Mouse (Mus musculus) heart, postnatal 36 days (tissue): ENCODE data around the gene Lzic. TPM values are rescaled to one million over a fixed set of nuclear protein-coding genes. Genes with fewer than 3 reads are reported as not detected.
A peak's percentile ranks its signal among the peaks of the same experiment; 100 is the strongest.
"Not testable (repeated sequence)": the region's sequence is repeated elsewhere in the genome, so short reads cannot be mapped to it uniquely, and the experiment has no call there.

ENCODE experiments used
- DNase-seq, 2 experiments: peaks; one replicate each; pipeline ENCODE4 v3.0.0; 2021 to 2022
- intact Hi-C: fragments of 180-260 bp; cut with DNase I; formaldehyde crosslinking; loops from one replicate; pipeline ENCODE4 v1.15.1; 2025
- total RNA-seq, 2 experiments: library from RNA; stranded (reverse); gene quantifications; 2 replicates each; pipeline ENCODE4 v1.2.3; 2021

Gene Lzic
- 10 to 100 TPM; 57.5 to 69.1 TPM for total RNA-seq

DNA sequence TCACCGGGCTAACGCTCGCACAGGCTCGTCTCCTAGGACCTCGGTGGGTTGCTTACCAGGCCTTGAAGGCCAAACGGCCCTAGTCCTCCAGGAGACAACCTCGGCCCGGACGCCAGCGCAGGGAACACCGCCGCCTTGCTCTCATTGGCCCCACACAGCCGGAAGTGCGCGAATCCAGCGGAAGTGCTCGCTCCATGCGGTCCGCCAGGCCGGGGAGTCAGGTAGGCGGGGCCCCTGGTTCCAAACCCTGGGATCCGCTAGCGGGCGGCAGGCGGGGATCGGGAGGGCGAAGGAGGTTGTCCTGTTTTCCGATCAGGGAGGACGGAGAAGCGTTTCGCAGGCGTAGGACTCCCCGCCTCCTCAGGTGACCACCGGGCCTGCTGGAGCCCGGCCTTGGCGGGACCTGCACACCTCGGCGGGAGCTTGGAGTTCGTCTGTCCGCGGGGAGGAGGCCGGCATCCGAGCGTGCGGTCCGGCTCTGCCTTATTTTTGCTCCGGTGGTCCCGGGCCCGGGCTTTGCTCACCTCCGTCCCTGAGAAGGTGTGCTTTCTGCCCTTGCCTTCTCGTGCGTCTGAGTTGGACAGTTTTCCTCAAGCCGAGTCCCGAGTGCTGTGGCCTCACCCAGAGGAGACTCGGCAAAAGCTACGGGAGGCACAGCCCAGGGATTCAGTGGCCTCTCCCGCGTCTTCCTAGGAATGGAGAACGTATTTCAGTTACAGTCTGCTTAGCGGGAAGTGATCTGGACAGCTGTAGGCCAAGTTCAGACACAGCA is at the start of gene Lzic, which contains the start of gene Nmnat1:
Lzic (plus strand) TSS at position 177 of the 772 bp plus-strand sequence.
Nmnat1 (minus strand) TSS at position 150 of the 772 bp plus-strand sequence.
- intact Hi-C loops: loop anchor here (1.0 to 5.0 kb wide), 4 partner anchors 34 to 138 kb away; partner anchors contain the start of gene Ctnnbip1
- DNase-seq: peak; percentile 92 to 94

GRCm38 (mm10) chr4:149440576-149440975 is 44.5 kb upstream of the Lzic start:
- no peak for DNase-seq
- intact Hi-C loops: loop anchor here (10.0 kb wide), 1 partner anchor 296 kb away; no protein-coding TSS in a partner anchor

DNA sequence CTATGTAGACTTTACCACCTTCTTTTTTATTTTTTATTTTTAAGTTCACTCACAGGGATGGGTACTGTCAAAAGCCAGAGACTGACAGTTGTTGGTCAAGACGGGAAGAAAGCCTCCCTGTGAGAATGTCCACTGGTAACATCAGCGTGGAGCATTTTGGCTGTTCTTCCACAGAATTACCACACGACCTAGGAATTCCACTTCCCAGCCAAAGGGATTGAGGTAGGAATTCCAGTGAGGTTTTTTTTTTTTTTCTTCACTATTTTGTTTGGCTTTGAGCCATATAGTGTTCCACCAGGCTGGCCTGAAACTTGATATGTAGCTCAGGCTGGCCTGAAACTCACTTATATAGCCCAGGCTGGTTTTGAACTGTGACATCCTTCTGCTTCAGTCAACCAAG is 42.6 kb upstream of the Lzic start:
- no peak for DNase-seq
- intact Hi-C loops: loop anchor here (10.0 kb wide), 1 partner anchor 298 kb away; no protein-coding TSS in a partner anchor

DNA sequence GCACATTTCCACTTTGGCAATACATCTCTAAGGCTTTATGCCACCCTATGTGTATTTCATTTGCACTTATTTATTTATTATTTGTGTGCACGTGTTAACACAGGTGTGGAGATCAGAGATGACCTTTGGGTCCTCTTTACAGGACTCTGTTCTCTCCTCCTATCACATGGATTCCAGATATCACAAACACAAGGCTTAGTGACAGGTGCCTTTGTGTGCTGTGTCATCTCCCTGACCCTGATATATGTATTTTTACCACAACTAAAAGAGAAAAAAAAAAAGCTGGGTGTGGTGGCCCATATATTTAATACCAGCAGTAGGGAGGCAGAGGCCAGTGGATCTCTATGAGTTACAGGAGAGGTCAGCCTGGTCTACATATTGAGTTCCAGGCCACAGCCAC is 40.6 kb upstream of the Lzic start:
- intact Hi-C loops: loop anchor here (10.0 kb wide), 1 partner anchor 300 kb away; no protein-coding TSS in a partner anchor
- no peak for DNase-seq

DNA sequence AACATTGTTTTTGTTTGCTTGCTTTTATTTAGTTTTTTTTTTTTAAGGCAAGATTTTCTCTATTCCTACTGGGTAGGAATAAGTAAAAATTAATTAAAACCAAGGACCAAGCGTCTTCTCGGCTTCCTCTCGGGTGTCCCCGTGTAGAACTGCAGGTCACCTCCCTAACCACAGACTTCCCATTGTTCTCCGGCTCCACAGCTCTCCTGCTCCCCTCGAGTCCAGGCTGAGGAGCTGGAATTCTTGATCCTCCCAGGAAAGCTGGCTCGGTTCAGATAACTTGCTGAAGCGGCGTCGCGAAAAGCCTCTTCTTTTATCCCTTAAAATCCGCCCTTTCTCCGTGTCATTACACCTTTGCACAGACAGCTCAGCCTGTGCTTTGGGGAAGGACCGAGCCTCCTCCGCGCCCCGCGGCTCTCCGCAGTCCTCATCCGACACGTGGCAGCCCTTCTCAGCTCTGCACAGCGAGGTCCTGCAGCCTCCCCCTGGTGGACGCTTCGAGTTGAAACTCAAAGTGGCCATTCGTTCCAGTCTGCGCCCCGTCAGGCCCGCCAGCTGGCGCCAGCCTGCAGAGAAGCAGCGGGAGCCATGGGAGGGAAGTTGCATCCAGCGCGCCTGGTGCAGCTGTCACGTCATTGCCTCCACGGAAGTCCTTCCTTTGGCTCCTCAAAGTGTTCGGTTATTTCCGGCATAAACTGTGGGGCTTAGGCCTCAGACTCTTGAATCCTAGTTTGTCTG is 39.9 kb upstream of the Lzic start:
- intact Hi-C loops: loop anchor here (1.0 to 10.0 kb wide), 3 partner anchors 40 to 300 kb away; partner anchors contain the start of genes Lzic and Nmnat1
- DNase-seq: peak; percentile 85 to 89

DNA sequence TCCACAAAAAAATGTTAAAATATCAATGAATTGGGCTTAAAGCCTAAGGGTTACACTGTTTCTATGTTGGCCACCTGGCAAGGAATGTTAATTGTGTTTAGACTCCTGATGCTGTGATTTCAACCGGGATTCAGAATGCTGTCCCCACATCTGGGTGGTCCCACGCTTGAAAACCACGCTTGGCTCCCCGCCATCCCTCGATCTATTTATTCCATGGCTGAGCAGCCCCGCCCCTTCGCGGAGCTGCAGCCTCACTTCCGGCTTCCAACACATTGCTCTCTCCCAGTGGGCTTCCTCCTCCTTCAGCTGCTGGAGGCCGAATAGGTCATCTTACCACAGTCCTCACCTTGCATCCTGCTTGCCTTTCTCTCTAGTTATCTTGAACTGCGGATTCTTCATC is 39.2 kb upstream of the Lzic start:
- DNase-seq: peak in 1 of 2 experiments; percentile 34
- intact Hi-C loops: loop anchor here (1.0 to 10.0 kb wide), 3 partner anchors 39 to 301 kb away; partner anchors contain the start of genes Lzic and Nmnat1

DNA sequence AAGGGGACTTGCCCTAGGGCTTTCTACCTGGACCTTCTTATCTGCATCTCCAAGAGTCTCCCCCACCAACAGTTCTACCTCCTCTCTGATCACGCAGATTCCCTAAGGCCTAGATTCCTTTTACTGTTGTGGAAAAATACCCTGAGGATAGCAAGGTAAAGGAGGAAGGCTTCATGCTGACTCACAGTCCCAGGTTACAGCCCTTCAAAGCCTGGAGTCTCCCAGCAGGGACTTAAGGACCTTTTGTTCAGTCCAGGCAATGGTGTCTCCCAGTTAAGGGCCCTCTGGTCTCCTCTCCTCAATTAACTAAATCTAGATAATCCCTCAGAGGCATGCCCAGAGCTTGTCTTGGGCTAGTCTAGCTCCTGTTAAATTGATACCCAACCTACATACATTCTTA is 38.7 kb upstream of the Lzic start:
- DNase-seq: no peak
- intact Hi-C loops: loop anchor here (5.0 to 10.0 kb wide), 2 partner anchors 74 to 302 kb away; no protein-coding TSS in a partner anchor

GRCm38 (mm10) chr4:149450636-149451035 is 34.4 kb upstream of the Lzic start:
- intact Hi-C loops: no loop called here
- DNase-seq: no peak

DNA sequence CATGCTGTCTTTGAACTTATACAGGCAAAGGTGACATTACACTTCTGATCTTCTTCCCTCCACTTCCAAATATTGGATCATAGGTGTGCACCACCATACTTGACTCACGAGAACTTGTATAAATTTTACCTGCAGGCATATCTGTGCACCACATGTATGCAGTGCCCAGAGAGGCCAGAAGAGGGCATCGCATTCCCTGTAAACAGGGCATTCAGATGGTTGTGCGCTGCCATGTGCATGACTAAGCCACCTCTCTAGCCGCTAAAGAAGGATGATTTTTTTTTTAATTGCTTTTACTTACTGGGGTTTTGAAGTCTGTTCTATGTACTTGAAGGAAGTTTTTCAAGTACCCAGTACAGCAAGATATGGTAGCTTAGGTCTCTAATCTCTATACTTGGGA is 31.4 kb upstream of the Lzic start:
- peak in 1 of 2 experiments; percentile 65 for DNase-seq
- intact Hi-C loops: loop anchor here (2.0 kb wide), 2 partner anchors 33 to 89 kb away; no protein-coding TSS in a partner anchor

GRCm38 (mm10) chr4:149454263-149454662 is 30.8 kb upstream of the Lzic start:
- intact Hi-C loops: loop anchor here (2.0 kb wide), 1 partner anchor 33 kb away; no protein-coding TSS in a partner anchor
- DNase-seq: no peak

GRCm38 (mm10) chr4:149454879-149455278 is 30.1 kb upstream of the Lzic start, which contains the start of gene Rbp7:
Gene Rbp7 (minus strand): TSS chr4:149454978.
- intact Hi-C loops: loop anchor here (2.0 to 5.0 kb wide), 2 partner anchors 32 to 72 kb away; no protein-coding TSS in a partner anchor
- peak; percentile 45 to 46 for DNase-seq

- intact Hi-C loops: loop anchor here (5.0 kb wide), 1 partner anchor 70 kb away; no protein-coding TSS in a partner anchor
- DNase-seq: not testable (repeated sequence)
Measured at GRCm38 (mm10) chr4:149457163-149457562, 27.9 kb upstream of the Lzic start.

DNA sequence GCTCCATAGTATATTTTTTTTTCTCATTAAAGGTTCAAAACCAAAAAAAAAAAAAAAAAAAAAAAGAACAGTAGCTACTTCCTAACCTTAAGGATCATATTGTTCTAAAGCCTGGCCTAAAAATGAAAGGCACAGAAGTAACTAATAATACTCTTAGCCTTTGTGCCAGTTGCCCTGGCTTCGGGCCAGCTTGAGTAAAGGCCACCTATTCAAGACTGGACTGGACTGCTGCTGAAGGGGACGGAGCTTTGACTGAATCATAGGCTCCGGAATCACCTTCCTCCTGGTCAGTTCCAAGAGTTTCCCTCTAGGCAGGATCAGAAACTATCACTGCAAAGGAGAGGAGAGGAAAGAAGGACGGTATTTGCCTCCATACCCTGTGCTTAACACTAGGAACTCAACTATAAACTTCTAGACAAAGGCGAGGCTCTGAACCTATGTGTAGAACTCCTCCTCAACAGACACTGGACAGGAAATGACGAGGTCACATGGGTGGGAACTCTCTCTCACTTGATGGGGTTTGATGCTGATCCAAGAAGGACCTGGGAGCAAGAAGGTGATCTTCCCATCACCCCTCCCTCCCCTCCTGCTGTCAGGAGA is 27.1 kb upstream of the Lzic start:
- DNase-seq: peak; percentile 67 to 75
- intact Hi-C loops: loop anchor here (5.0 kb wide), 1 partner anchor 69 kb away; no protein-coding TSS in a partner anchor

GRCm38 (mm10) chr4:149458526-149458925 is 26.5 kb upstream of the Lzic start:
- no peak for DNase-seq
- intact Hi-C loops: loop anchor here (5.0 kb wide), 1 partner anchor 69 kb away; no protein-coding TSS in a partner anchor

DNA sequence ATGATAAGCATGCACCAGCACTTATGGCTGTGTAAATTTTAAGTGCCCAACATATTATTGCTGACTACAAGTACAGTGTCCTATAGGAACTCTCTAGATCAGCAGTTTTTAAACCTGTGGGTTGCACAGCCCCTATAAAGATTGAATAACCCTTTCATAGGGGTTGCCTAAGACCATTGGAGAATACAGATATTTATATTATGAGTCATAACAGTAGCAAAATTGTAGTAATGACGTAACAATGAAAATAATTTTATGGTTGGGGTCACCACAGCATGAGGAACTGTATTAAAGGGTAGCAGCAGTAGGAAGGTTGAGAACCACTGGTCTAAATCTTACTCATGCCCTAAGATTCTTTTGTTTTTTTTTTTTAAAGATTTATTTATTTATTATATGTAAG is 25.6 kb upstream of the Lzic start:
- no peak for DNase-seq
- intact Hi-C loops: loop anchor here (5.0 kb wide), 1 partner anchor 68 kb away; no protein-coding TSS in a partner anchor

GRCm38 (mm10) chr4:149460475-149460874 is 24.6 kb upstream of the Lzic start:
- intact Hi-C loops, DNase-seq: not testable (repeated sequence)

DNA sequence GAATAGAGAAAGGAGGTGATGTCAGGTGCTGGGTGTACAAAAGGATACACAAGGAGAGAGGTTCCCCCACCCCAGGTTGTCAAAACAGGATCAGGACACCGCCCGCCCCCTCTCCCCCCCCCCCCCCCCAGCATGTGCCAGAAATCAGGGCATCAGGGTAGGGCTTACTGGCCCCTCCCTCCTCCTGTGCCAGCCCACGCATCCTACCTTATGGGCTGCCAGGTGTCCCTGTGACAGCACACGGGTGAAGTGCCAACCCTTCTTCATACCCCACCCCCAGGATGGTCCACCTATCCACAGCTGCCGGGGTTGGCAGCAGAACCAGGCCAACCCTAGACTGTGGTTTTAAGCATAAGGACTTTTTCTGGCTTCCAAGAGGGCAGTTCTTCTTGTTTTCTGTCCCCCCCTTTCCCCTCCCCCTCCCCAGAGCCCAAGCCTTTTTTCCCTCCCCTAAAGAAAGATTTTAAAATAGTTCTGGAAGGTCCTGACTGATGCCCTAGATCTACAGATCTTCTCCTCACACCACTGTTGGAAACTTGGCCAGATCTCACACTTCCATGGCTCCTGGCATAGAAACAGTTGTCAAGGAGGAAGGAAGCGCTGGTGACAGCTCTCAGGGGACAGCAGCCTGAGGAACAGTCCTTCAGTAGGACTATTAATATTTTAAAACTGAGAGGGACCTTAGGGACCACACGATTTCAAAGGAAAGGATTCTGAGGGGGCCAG is 23.3 kb upstream of the Lzic start:
- DNase-seq: peak in 1 of 2 experiments; percentile 35
- intact Hi-C loops: no loop called here

- DNase-seq: no peak
- intact Hi-C loops: no loop called here
Measured at GRCm38 (mm10) chr4:149462305-149462971, 22.6 kb upstream of the Lzic start.

DNA sequence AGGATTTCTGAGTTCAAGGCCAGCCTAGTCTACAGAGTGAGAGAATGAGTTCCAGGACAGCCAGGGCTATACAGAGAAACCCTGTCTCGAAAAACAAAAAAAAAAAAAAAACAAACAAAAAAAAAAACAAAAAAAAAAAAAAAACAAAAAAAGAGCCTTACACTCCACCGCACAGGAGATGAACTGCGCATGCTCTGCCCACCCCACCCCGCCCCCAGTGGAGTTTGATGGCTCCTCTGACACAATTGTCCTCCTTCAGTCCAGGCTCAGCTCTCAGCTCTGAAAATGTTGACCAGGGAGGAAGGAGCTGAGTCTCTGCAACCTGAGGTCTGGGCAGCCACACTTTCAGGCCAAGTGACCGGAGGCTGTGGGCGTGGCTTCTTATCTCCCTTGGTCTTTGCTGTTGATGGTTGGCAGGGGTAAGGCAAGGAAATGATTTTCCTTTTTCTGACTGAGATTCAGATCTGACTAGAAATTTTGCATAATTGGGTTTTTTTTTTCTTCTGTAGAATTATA is 21.5 kb upstream of the Lzic start:
- no peak for DNase-seq
- intact Hi-C loops: no loop called here
